Mouse (Mus musculus) spleen, adult 2 months (tissue): ENCODE measurements around the gene Ptdss2.

Experiments used
- CTCF ChIP-seq: fragments of 200-500 bp; IDR thresholded peaks from 2 replicates; pipeline ENCODE4 v1.5.1; 2011; ENCODE audit warnings: mild to moderate bottlenecking, inconsistent platforms; ENCODE audit not compliant: insufficient read depth, insufficient read length, insufficient replicate concordance; ENCODE audit errors: extremely low read depth
- POLR2A ChIP-seq: fragments of 200-500 bp; IDR thresholded peaks from 2 replicates; pipeline ENCODE4 v1.6.1; 2011; ENCODE audit warnings: low read depth, low read length, inconsistent platforms

GRCm38 (mm10) chr7:141122689-141123516, 721 bp downstream of the Ptdss2 start:
- TF ChIP-seq CTCF (no peak), POLR2A (no peak; the same call in 1 of the 2 replicates)
